Mouse (Mus musculus): ENCODE results near the gene Cd80.

- TF ChIP-seq ZMIZ1 (IDR thresholded peaks at IDR 0.05; ENCODE audit: low read depth, low read length) (no peak; the same call in 1 of the 2 replicates), MAZ (IDR thresholded peaks at IDR 0.05; ENCODE audit: low read depth, low read length) (no peak)
These were observed 20.4 kb downstream of the Cd80 start for GRCm38 (mm10) chr16:38475681-38476311.
